Mouse (Mus musculus): Measurements from ENCODE around the gene Ntan1.

Gene Ntan1

DNA sequence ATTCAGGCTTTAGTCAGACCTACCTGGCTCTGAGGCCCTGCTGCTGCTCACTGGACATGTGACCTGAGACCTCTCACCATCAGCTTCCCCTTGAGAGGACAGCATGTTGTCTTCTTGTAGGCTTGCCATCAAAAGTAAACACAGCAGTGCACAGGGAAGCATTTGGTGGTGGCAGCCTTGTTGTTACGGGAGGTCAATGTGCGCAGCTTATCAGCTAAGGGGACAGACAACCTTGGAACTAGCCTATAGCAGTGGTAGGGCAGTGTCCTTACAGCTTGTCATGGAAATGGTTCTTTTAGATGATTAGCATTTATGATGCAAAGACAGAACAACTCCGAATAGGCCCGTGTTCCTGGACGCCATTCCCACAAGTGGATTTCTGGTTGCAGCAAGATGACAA, 15.7 kb downstream of the Ntan1 start:
- DNase-seq, result no peak

DNA sequence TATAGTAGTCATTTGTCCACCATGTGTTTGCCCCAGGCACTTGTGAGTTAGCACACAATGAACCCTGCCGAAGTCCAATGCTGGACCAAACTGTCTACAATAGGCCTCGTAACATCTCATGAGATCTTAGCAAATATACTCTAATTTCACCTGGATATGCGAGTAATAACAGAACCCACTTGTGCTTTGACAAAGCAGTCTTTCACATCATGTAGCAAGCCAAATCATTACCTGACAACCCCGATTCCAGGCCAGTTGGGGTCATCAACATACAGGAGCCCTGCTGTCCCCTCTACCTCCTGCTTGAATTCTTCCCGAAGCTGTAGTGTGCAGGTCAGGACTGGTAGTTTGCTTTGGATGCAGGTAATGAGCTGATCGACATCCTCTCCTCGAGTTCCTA, 21.4 kb downstream of the Ntan1 start:
- DNase-seq, result no peak

- DNase-seq, result no peak
Observed at GRCm38 (mm10) chr16:13840956-13841355, 22.3 kb downstream of the Ntan1 start.

DNA sequence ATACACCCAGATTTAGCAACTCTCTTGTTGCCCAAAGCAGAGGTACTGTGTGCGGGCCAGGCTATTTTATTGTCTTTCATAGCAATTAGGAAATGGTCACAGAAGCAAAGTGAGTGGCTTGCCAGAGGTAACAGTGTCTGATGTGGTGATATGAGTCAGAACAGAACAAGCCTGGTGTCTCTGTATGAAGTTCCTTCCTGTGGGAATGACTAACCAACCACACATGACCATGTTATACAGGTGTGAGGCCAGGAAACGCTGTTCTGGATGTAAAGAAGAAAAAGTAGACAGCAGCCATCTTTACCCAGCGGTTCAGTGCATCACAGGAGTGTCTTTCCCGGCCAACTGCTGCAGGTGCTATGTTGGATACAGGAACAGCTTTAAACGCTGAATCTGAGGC, 26.4 kb downstream of the Ntan1 start:
- DNase-seq, result no peak

DNA sequence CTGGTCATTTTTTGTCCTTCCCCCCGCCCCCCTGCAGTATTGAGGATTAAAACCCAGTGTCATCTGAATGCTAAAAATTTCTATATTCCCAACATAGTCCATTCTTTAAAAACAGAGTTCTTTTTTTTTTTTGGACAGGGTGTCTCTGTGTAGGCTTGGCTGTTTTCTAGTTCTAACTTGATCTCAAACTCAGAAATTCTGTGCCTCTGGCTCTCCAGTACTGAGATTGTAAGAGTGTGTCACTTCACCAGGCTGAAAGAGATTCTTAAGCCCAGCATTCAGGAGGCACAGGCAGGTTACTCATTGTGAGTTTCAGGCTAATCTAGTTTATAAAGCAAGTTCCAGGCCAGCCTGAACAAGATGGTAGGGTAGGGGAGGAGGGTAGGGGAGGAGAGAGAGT, 28.0 kb downstream of the Ntan1 start:
- no peak for DNase-seq

DNA sequence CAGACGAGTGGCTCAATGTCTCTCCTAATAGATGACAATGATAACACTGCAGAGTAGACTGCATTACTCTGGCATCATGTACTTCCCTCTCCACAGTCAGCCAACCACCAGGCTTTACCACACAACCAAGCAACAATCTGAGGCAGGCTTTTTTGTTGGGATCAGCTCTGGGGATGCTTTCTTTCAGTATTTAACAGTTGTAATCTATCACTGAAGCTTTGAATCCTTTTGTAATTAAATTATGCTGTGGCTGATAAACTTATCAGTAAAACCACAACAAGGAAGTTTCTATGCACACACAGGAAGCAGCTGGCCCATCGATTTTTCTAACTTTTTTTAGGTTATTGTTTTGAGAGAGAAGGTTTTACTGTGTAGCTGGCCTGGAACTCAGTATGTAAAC, 29.7 kb downstream of the Ntan1 start:
- DNase-seq, result no peak

GRCm38 (mm10) chr16:13851446-13851845, 32.8 kb downstream of the Ntan1 start:
- DNase-seq, result no peak

- DNase-seq, result no peak
Observed at GRCm38 (mm10) chr16:13853886-13854285, 35.2 kb downstream of the Ntan1 start.

GRCm38 (mm10) chr16:13866076-13866475, 47.4 kb downstream of the Ntan1 start:
- DNase-seq, result no peak

- DNase-seq, result no peak
Observed at GRCm38 (mm10) chr16:13866616-13867015, 48.0 kb downstream of the Ntan1 start.

DNA sequence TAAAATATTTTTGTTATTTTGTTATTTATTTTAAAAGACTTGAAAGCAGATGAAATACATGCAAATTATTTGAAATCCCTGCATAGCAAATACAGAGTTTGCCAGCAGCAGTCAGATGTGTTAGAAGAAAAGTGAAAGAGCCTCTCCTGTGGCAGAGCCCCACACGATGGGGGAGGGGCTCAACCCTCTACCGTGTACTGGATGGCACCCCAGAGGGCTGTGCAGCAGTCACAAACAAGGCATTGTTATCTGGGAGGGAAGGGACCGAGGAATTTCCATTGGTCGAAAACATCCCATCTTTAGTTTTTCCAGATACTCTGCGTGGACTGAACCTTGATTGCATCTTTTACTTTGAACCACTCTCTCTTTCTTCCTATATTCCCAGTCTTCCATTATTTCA, 48.8 kb downstream of the Ntan1 start:
- DNase-seq, result peak; percentile 24

GRCm38 (mm10) chr16:13867910-13868514, 49.4 kb downstream of the Ntan1 start:
- no peak for DNase-seq

DNA sequence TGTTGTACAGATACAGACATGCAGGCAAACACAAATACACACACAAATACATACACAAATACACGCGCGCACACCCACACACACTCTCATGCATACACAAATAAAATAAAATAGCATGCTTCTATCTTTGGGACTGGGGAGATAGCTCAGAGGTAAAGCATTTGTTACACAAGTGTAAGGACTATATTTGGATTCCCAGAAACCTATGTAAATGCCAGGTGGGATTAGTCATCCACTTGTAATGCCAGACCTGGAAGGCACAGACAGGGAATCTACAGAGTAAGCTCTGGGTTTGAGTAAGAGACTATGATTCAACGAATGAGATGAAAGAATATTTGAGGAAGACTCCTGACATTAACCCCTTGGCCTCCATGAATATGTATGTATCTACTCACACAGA, 56.8 kb downstream of the Ntan1 start:
- peak; percentile 22 for DNase-seq

DNA sequence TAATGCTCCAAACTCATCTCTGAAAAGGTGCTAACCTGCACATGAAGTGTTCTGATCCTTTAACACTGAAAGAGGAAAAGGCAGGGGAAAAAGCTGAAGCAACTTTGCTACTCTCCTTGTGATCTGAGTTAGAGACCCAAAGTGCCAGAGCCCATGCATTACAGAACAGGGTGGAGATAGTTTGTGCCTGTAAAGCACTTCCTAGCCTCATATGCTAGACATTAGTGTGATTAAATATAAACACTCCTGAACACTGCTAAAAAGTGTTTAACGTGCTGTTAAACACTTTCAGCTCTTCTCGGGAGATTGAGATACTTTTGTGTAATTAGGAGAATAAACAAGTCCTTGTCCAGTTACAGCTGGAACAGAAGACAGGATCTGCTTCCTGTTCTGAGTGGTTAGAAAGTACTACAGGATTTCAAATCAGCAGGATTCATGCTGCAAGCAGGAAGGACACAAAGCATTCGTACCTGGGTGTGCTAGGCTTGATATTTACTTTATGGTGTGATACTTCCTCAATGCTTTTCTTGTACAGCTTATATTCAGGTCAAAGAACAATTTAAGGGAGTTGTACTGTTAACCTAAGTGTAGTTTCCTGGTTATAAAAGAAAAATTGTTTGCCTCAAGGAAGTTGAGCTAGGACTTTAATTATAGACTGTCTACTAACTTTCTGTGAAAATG, 64.6 kb downstream of the Ntan1 start:
- no peak for DNase-seq
